Mouse (Mus musculus) 3134 (cell line): ENCODE measurements at regions not wholly inside any gene's neighbourhood (a gene's known extent, or its start where the extent isn't known, plus 50 kb on each side); places are given as distances from the start of the nearest gene placed in this dataset.

Source experiments
- DNase-seq: peaks from one replicate; pipeline ENCODE4 v3.0.0-alpha.2; 2011; ENCODE audit warnings: low spot score; ENCODE audit not compliant: insufficient read length; ENCODE audit errors: extremely low read depth

DNA sequence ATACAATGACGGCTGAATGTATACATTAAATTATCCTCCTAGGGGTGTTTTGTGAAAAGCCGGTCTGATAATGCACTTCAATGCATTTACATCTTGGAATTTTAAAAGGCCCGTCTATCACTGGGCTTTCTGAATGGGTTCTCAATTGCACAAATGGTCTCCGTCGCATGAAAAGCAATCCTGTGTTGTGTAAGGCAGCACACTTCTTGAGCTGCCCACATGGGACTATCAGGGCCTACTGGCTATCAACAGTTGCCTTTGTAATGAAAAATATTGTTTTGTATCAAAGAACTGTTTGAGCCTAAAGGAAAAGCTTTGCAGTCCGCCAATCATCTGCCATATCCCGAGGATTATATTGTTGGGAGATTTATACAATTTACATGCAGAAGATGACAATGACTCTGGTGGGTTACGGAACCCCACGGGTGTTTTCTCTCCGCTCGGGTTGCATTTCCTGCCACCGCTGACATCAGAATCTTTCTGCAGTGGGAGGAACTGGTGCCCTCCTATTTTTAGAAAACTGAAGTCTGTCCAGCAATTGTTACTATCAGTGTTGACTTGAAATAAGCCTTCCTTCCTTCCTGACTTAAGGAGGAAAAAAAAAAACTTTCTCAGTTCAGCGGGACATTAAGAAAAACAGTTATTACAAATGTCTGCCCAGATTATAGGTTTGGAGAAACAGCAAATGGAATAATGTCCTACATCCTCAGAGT is 118.7 kb downstream of the Tmem26 start:
- no peak for DNase-seq

DNA sequence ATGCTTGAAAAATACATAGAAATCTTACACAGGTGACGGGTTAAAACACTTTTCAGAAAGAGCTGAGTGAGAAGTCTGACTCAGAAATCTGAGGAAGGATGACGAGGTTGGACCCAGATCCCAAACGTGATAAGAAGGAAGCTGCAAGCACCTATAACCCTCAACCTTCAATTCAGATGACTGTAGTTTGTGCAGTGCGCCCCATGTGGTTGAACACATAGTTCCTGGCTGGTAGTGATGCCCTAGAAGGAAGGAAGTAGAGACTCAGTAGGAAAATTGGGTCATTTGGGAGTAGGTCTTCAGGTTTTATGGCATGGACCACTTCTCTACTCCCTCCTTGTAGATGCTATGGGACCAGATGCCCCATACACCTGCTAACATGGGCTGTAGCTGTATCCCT is 120.6 kb downstream of the Tmem26 start:
- DNase-seq = no peak

DNA sequence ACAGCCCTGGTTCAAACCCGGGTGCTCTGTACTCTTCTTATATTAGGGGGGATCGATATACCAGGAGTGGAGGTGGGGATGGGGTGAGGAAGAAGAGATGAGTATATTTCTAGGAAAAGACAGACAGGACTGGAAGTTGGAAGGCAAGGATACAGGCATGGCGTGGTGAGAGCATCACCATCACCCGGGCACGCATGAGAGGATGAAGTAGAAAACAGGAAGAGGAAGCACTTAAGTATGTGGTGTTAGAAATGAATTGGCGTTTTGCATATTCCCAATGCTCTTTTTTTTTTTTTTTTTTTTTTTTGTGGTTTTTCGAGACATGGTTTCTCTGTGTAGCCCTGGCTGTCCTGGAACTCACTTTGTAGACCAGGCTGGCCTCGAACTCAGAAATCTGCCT is 121.2 kb downstream of the Tmem26 start:
- no peak for DNase-seq

DNA sequence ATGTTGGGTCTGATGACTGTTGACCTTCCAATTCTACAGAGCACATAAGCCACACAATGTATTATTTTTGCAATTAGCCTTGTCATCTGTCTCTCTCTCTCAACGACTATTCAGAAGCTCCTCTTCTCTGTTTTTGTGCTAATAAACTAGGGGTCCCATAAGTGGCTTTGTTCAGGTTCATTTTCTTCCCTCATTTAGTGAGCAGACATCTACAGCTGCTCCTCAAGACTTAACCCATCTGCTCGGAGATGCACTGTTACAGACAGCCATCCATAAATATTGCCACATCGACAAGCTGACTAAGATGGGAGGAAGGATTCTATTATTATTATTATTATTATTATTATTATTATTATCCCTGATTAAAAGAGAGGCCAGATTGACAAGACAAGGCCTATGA is 127.7 kb downstream of the Tmem26 start:
- DNase-seq = no peak

DNA sequence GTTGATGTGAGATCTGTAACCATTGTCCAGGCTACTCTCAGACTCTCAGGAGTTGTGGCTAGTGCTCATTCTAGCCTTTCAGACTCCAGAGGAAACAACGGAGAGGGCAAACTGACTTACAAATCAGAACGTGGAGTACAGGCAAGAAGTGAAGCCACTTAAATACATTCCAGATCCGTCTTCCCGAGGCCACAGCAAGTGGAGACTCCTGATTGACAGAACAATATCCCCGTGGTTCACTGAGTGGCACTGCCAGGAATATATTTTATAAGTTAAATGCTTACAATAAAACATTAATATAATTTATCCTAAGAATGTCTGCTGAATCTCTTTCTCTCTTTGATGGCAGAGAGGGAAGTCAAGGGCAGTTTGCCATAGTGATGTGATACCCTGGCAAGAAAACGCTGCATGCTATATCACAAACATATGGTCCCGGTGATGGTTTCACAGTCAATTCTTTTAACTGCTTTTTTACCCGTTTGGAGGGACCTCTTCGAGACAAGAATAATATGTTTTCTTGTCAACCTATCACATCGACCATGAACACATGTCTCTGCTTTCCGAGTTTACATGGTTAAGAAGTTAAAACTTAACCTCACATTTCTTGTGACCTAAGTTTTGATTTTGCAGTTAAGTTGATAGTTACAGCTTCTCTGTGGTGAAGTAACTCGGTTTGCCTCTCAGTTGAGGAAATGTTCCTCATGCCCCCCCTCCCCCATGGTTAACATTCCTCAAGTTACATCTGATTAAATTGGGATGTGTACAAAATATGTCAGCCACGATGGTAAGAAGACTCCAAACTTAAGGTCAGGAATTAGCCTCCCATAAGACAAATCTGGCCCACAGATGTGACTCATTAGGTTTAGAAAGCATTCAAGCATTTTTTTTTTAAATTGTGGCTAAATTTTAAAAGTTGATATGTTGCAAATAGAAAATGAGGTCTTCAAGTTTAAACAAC is 132.8 kb downstream of the Tmem26 start:
- no peak for DNase-seq

DNA sequence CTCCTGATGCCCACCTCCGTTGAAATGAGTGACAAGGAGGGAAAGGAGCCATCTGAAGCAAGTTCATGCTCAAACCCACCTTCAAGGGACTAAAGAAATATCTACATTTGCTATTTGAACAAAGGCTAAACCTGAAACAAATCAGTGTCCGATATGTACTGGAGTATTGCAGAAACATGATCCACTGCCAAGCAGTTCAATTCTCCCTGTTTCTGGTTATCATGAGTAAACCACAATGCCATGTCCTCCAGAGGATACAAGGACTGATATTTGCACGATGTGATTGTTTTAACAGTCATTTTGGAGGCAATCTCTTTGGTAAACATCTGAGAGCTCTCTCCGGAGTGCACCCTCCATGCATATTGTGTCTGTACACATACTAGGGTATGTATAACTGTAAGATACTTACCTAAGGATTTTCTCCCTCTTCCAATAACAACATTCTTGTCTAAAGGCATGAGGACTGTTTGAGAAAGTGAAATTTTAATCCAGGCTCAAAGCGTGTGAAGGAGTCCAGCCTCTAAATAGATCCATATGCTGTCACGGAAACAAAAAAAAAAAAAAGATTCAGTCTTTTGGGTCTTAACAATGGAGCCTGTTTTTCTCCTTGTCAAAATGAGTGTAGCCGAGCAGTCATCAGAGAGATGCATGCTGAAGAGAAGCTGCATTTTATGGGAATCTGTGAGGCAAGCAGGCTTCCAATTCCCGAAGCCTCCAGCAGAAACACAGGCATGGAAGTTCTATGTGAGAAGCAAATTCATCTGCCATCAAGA is 141.3 kb downstream of the Tmem26 start:
- DNase-seq = no peak

DNA sequence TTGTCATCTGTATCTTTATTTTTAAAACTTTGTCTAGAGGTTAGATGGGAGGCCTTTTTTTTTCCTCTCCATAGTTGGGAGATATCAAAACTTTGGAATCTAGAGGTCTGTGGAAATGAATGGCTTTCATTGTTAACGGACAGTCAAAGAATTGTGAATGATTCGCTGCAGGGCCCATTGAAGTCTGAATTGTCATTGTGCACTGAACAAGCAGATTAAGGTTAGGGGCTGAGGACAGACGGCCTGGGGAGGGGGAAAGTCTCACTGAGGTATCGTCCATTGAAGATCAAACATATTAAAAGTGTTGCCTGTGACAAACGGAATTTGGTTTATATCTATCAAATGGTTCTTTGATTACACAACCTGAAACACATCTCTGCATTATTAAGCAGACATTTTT is 142.3 kb downstream of the Tmem26 start:
- no peak for DNase-seq

DNA sequence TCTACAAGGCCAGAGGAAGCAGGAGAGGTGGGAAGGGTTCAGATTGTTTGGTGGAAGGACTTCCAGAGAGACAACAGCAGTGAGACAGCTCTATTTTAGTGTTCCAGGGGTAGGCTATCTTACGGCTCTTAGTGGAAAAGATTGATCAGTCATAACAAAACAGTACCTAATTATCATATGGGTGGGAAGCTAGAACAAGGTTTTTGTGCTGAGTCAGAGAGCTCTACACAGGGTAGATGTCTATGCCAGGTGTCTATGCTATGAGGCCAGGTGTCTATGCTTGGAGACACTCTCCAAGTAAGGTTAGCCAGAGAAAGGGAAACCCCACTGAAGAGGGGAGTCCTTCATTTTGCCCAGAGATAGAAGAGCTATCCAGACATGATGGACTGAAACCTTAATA is 143.9 kb downstream of the Tmem26 start:
- no peak for DNase-seq

DNA sequence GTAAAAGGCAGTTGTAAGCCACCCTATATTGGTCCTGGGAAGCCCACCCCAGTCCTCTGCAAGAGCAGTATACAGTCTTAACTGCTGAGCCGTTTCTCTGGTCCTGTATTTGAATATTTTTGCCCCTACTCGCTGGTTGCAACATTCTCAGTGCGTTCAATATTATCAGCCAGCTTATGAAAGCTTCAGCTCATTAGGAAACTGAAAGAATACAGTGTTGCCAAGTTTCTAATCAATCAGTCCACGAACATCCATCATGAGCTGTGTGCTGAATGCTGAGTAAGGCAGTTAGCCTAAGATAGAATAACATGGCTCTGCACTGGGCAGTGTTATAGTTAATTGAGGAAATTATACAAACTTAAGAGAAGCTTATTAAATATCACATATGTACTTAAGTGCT is 148.7 kb downstream of the Tmem26 start:
- no peak for DNase-seq

DNA sequence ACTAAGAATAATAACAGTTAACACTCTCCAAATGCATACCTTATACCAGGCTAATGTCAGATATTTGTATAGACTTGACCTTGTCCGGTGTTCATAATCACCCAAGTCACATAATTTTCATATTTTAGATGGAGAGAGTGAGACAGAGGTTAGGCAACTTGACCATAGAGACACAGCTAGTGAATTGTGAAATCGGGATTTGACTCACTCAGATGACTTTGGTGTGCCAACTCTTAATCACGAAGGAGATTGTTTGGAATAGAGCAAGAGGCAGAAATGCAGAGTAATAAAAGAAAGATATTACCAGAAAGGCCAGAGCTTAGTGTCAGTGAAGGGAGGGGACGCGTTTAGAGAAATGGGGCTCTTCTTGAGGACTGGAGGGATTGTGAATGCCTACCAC is 152.2 kb downstream of the Tmem26 start:
- DNase-seq = no peak

DNA sequence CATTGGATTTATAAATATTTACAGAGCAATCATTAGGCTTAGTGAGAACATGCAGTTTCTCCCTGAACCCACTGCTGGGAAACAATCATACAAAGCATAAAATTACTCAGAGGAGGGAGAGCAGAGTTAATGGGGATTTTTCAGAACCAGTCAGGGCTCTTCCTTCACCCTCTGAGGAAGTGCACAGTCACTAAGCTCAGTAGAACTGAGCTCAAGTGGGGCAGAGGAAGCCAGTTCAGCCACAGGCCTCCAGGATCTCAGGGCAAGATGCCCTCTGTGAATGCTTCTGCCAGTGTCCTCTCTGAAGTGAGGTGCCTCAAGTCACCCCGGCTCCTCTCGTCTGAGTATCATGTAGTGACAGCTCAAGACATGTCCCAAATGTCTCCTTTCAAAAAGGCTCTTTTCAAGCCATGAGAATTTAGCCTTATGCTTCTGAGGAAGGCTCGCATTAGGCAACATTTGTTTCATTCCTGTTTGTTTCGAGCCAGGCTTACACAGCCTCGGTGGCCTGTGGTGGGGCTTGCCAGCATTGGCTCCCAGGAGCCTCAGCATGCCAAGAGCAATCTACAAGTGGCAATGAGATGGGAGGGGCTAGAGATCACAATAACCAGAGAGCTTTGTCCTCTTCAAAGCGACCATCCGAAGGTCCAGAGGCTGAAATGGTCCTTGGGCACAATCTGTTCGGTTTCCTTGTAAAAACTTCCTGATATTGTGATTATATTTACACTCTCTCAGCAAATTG is 169.8 kb downstream of the Tmem26 start:
- DNase-seq = no peak

DNA sequence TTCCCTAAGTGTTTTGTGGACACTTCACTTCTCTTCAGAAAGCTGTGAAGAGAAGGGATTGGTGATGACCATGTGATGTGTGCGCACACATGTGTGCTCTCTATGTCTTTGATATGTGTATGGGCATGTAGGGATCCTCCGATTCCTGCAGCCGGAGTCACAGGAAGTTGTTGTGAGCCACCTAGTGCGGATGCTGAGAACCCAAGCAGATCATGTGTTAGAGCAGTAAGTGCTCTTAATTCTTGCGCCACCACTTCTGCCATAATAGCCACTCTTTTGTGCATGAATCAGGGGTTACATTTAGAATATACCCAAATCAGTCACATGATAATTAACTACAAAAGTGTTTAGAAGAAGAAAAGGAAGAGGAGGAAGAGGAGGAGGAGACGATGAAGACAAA is 170.7 kb downstream of the Tmem26 start:
- DNase-seq = no peak

DNA sequence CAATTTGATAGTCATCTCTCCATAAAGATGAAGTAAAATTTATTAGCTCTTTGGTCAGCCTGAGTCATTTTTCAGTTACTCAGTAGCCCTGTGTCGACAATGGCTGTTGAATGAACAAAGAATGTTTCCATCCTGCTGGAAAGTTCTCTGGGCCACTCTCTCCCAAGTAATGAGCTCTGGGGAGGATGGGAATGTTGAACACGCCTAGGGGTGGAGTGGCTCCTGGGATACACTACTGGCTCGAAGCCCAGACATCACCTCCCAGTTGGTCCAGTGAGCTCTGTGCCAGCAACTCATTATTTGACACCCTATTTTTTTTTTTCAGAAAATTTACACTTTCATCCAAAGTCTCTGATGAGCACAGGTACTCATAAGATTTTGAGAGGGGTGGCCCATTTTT is 174.1 kb downstream of the Tmem26 start:
- DNase-seq = no peak

DNA sequence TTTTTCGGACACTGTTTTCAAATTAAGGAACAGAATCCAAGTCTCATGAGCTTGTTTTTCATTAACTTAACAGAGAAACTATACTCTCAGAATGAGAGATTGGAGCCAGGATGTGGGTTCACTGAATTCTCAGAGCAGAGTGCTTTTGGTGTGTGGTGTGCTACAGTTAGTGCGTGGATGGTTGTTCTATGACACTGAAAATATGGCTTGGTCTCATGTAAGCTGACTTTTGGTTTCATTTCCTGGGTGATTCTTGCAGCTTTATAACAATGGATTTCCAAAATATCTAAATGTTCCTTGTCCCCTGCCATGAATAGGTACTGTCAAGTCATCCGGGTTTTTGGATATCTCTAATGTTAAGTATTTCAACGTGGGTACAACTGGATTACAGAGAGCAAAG is 177.7 kb downstream of the Tmem26 start:
- DNase-seq = no peak

DNA sequence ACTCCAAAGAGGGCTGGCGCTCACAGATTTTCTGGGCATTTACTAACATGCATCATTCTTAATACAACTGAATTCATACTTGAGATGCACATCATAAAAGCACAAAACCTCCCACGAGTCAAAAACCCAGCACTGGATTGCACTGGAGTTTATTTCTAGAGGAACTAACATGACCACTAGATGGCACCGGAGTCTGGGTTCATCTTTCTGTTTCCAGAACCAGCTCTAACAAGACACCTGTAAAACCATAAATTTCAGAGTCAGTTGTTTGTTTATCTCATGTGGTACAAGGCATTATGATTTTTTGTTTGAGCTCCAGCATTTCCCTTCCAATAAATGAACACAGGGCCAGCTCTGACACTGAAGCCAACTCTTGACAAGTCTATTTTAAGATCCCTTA is 179.2 kb downstream of the Tmem26 start:
- no peak for DNase-seq

DNA sequence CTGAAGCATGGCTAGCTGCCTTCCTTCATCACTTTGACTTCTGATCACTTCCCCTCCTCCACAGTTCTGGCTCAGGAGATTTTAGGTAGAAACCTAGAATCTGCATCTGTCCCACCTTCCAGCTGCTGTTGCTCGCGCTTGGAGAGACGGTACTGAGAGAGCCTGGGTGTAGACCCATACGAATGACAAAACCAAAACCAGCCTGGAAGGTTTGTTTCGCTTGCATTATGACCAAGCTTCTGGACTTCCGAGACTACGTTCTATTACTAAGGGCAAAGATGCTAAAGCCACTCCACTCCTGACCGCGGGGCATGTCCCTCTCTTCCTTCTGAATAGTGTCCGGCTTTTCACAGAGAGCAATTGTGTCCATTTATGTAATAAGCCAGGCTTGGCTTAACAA is 180.9 kb downstream of the Tmem26 start:
- no peak for DNase-seq

DNA sequence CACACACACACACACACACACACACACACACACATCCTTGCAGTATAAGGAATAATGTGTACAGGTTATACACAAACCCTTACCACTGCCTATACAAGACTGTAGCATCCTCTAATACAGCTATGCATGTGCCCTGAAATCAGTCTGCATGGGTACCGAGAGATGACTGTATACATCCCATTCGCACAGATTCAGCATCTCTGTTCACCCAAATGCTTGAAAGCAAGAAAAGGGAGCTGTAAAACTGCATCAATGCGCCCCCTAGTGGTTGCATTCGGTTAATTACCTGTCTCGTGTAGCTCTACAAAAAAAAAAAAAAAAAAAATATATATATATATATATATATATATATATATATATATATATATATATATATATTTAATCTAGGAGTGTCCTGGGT is 184.8 kb downstream of the Tmem26 start:
- no peak for DNase-seq

DNA sequence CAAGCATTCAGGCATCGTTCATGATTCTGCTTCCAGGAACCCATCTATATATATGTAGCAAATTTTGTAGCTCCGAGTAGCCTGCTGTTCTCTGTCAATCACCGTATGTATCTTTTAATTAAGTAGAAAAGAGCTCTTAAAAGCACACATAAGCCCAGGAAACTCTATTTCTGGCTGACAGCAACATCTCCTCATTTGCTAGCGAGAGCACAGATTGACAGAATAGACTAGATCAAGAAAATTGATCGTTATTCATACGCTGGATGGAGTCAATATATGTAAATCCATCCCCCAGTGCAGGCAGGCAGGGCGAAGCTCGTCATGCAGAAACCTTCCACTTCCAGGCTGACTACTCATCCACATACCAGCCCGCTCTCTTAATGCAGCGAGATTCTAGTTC is 185.6 kb downstream of the Tmem26 start:
- no peak for DNase-seq

DNA sequence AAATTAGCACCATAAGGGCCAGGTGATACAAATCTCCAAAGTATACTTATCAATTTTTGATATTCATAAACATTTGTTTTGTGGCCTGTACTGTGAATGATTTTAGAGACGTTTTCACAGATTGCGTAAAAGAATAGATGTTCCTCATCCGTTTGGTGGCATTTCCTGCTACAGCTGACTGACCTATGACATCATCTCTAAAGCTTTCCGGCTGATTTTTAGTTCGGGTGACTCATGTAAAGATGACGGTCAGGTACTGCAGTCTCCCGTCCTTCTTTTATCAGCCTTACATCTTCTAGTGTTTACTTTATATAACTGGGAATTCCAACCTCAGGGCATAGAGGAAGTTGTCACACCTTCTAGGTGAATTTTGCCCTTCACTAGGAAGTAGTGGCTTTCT is 192.7 kb downstream of the Tmem26 start:
- no peak for DNase-seq

DNA sequence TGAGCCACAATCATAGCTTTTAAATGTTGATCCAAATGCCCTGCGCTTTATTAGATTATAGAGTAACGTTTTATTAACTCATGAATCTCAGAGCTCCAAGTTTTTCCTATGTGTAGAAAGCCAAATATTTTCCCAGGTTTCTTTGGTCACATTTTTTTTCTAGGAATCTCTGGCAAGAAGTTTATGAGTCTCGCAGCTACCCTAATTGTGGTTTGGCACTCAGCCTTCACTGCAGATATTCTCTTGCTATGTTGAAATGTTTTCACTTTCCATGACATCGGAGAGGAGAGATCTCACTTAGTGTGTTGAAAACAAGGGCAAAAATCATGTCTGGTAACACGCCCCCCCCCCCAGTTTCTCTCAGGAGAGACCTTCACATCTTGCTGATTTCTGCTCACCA is 212.4 kb downstream of the Tmem26 start:
- no peak for DNase-seq

DNA sequence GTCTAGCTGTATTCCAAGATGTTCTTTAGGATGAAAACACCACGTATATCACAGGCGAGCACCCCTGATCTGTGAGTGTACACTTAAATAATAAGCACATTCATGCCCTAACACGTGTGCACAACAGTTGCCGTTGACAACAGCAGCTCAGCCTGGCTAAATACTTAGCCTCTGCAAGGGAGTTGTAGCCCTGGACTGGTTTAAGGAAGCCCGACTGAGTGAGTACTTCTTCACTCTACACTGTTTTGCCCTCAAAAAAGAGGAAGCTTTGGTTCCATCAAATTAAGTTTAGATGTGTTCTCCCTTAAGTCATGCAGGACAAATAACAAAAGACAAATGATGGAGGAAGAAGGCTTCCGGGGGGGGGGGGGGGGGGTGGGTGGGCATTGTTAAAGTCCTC is 208.0 kb upstream of the Rhobtb1 start:
- no peak for DNase-seq
